Mouse (Mus musculus) left cerebral cortex, postnatal 4 days (tissue): ENCODE data around the gene Lmtk2. TPM values are rescaled to one million over a fixed set of nuclear protein-coding genes. Genes with fewer than 3 reads are reported as not detected.
A peak's percentile ranks its signal among the peaks of the same experiment; 100 is the strongest.

ENCODE experiments used
- DNase-seq: peaks from one replicate; pipeline ENCODE4 v3.0.0-alpha.2; 2022
- intact Hi-C: fragments of 180-260 bp; cut with DNase I; formaldehyde crosslinking; loops from one replicate; pipeline ENCODE4 v1.15.1; 2025
- total RNA-seq, 2 experiments: library from RNA; stranded (reverse); gene quantifications; 2 replicates each; pipeline ENCODE4 v1.2.3; 2021

Gene Lmtk2
- total RNA-seq, 2 experiments from 2014 or later, result 87.1 to 89.8 TPM

- no peak for DNase-seq
- intact Hi-C loops, result no loop called here
These were observed 5.9 kb downstream of the Lmtk2 start for GRCm38 (mm10) chr5:144106130-144106510.

GRCm38 (mm10) chr5:144109201-144109600 lies 9.0 kb downstream of the Lmtk2 start:
- intact Hi-C loops, result no loop called here
- no peak for DNase-seq

GRCm38 (mm10) chr5:144112574-144113438 lies 12.6 kb downstream of the Lmtk2 start:
- intact Hi-C loops, result no loop called here
- DNase-seq, result no peak

GRCm38 (mm10) chr5:144114068-144114467 lies 13.8 kb downstream of the Lmtk2 start:
- intact Hi-C loops, result no loop called here

GRCm38 (mm10) chr5:144114970-144115627 lies 14.9 kb downstream of the Lmtk2 start:
- DNase-seq, result no peak
- intact Hi-C loops, result no loop called here

More at GRCm38 (mm10) chr5:144114068-144114467, 13.8 kb downstream of the Lmtk2 start:
- DNase-seq, result no peak

- no peak for DNase-seq
- intact Hi-C loops, result no loop called here
These were observed 15.4 kb downstream of the Lmtk2 start for GRCm38 (mm10) chr5:144115628-144115977.

GRCm38 (mm10) chr5:144118271-144118670 lies 18.0 kb downstream of the Lmtk2 start:
- DNase-seq, result no peak
- intact Hi-C loops, result no loop called here

- intact Hi-C loops, result no loop called here
- DNase-seq, result no peak
These were observed 19.1 kb downstream of the Lmtk2 start for GRCm38 (mm10) chr5:144119286-144119685.

- no peak for DNase-seq
- intact Hi-C loops, result no loop called here
These were observed 21.3 kb downstream of the Lmtk2 start for GRCm38 (mm10) chr5:144121489-144121888.

GRCm38 (mm10) chr5:144125979-144126755 lies 25.9 kb downstream of the Lmtk2 start:
- no peak for DNase-seq
- intact Hi-C loops, result no loop called here

- intact Hi-C loops, result no loop called here
- no peak for DNase-seq
These were observed 43.3 kb downstream of the Lmtk2 start for GRCm38 (mm10) chr5:144143531-144143930.

- DNase-seq, result no peak
- intact Hi-C loops, result no loop called here
These were observed 46.7 kb downstream of the Lmtk2 start for GRCm38 (mm10) chr5:144146898-144147297.

- intact Hi-C loops, result no loop called here
- DNase-seq, result no peak
These were observed 49.3 kb downstream of the Lmtk2 start for GRCm38 (mm10) chr5:144149530-144149929.

- no peak for DNase-seq
- intact Hi-C loops, result loop anchor here (5.0 kb wide), 1 partner anchor 109 kb away; no protein-coding TSS in a partner anchor
These were observed 51.0 kb downstream of the Lmtk2 start for GRCm38 (mm10) chr5:144151270-144151669.

- intact Hi-C loops, result loop anchor here (5.0 kb wide), 1 partner anchor 112 kb away; no protein-coding TSS in a partner anchor
These were observed 54.3 kb downstream of the Lmtk2 start for GRCm38 (mm10) chr5:144154528-144154927.

GRCm38 (mm10) chr5:144158604-144159003 lies 58.4 kb downstream of the Lmtk2 start:
- peak; percentile 73 for DNase-seq
- intact Hi-C loops, result no loop called here

More at GRCm38 (mm10) chr5:144154528-144154927, 54.3 kb downstream of the Lmtk2 start:
- peak; percentile 61 for DNase-seq

- no peak for DNase-seq
- intact Hi-C loops, result no loop called here
These were observed 58.9 kb downstream of the Lmtk2 start for GRCm38 (mm10) chr5:144159137-144159536.

GRCm38 (mm10) chr5:144162080-144162812 lies 62.0 kb downstream of the Lmtk2 start:
- DNase-seq, result no peak
- intact Hi-C loops, result no loop called here

- no peak for DNase-seq
- intact Hi-C loops, result no loop called here
These were observed 62.7 kb downstream of the Lmtk2 start for GRCm38 (mm10) chr5:144162813-144163517.

- no peak for DNase-seq
- intact Hi-C loops, result no loop called here
These were observed 65.5 kb downstream of the Lmtk2 start for GRCm38 (mm10) chr5:144165756-144166155.
